Mouse (Mus musculus) neural tube, embryonic 13.5 days (tissue): ENCODE measurements around the gene Dab1. TPM values are rescaled to one million over a fixed set of nuclear protein-coding genes. Genes with fewer than 3 reads are reported as not detected.

Experiments
- ATAC-seq: fragments of 200-750 bp; cut with Nextera tagmentation; 2 replicates; pipeline ENCODE4 v1.8.0; 2017; ENCODE audit warnings: low read depth, mild to moderate bottlenecking, moderate TSS enrichment, moderate library complexity
- H3K27ac ChIP-seq: fragments of 300-500 bp; sonication (generic); replicated peaks from 2 replicates; pipeline ENCODE4 v1.5.1; 2015; ENCODE audit warnings: moderate library complexity, mild to moderate bottlenecking, inconsistent platforms
- H3K27me3 ChIP-seq: fragments of 300-500 bp; sonication (generic); 2 replicates; pipeline ENCODE4 v1.6.1; 2015; ENCODE audit warnings: mild to moderate bottlenecking, inconsistent platforms
- H3K36me3 ChIP-seq: fragments of 300-500 bp; sonication (generic); 2 replicates; pipeline ENCODE4 v1.6.1; 2015; ENCODE audit warnings: mild to moderate bottlenecking, inconsistent platforms
- H3K4me1 ChIP-seq: fragments of 300-500 bp; sonication (generic); replicated peaks from 2 replicates; pipeline ENCODE4 v1.6.1; 2015; ENCODE audit warnings: inconsistent platforms
- H3K4me2 ChIP-seq: fragments of 300-500 bp; sonication (generic); 2 replicates; pipeline ENCODE4 v1.6.1; 2015; ENCODE audit warnings: inconsistent platforms, mild to moderate bottlenecking, moderate library complexity
- H3K4me3 ChIP-seq: fragments of 300-500 bp; sonication (generic); 2 replicates; pipeline ENCODE4 v1.5.1; 2015; ENCODE audit warnings: mild to moderate bottlenecking, inconsistent platforms
- H3K9ac ChIP-seq: fragments of 300-500 bp; sonication (generic); 2 replicates; pipeline ENCODE4 v1.6.1; 2015; ENCODE audit warnings: moderate library complexity, mild to moderate bottlenecking, inconsistent platforms
- H3K9me3 ChIP-seq: fragments of 300-500 bp; sonication (generic); 2 replicates; pipeline ENCODE4 v1.6.1; 2016; ENCODE audit warnings: inconsistent platforms
- WGBS: fragments of 180-500 bp; shearing (Covaris S2); methylation state at CpG from one replicate; pipeline ENCODE4 v1.1.7; 2015; 5-methylcytosine and 5-hydroxymethylcytosine counted together
- polyA plus RNA-seq: library from polyadenylated mRNA; unstranded; fragments of >200 nt; fragmentation: Nextera tagmentation; extraction: Ambion mirVana; gene quantifications from 2 replicates; pipeline ENCODE4 v1.2.1, GENCODE M21; 2015

Dab1 gene
- polyA plus RNA-seq, 1 experiment from 2014 or later, result 46.6 TPM

- Histone ChIP-seq H3K4me1 (peaks cover 7% of the 10 kb centered on the region; the same call in 1 of the 2 replicates), H3K36me3 (no peaks in the 10 kb centered on the region), H3K9me3 (no peaks in the 10 kb centered on the region), H3K4me3 (no peak overlapping the region), H3K9ac (no peak overlapping the region), H3K27ac (no peak overlapping the region), H3K27me3 (no peaks in the 10 kb centered on the region), H3K4me2 (no peak overlapping the region)
- ATAC-seq, result no peak
- 79% methylated on average over 2 of the region's 2 CpGs for WGBS
Measured at GRCm38 (mm10) chr4:104025117-104025694, 406.0 kb downstream of the Dab1 start.

- ATAC-seq, result no peak
- no peak overlapping the region for H3K4me3 ChIP-seq
- peaks cover 7% of the 10 kb centered on the region; the same call in 1 of the 2 replicates for H3K4me1 ChIP-seq
- no peaks in the 10 kb centered on the region for H3K27me3 ChIP-seq
- no peak overlapping the region for H3K9ac ChIP-seq
- H3K36me3 ChIP-seq, result no peaks in the 10 kb centered on the region
- 25% methylated on average over 2 of the region's 2 CpGs for WGBS
- H3K4me2 ChIP-seq, result no peak overlapping the region
- H3K9me3 ChIP-seq, result no peaks in the 10 kb centered on the region
- H3K27ac ChIP-seq, result no peak overlapping the region
Measured at GRCm38 (mm10) chr4:104026834-104027233, 407.7 kb downstream of the Dab1 start.

GRCm38 (mm10) chr4:104027239-104027638 lies 408.1 kb downstream of the Dab1 start:
- no peak for ATAC-seq
- 86% methylated on average over 1 of the region's 1 CpGs for WGBS
- H3K9ac ChIP-seq, result no peak overlapping the region

GRCm38 (mm10) chr4:104036091-104036490 lies 416.9 kb downstream of the Dab1 start:
- Histone ChIP-seq H3K4me1 (0 out of 2 replicates have a peak, but pooled peaks cover 5% of the 10 kb centered on the region), H3K9me3 (no peaks in the 10 kb centered on the region), H3K27me3 (no peaks in the 10 kb centered on the region), H3K27ac (no peak overlapping the region), H3K36me3 (no peaks in the 10 kb centered on the region), H3K4me2 (no peak overlapping the region), H3K9ac (no peak overlapping the region), H3K4me3 (no peak overlapping the region)
- no peak for ATAC-seq

More at GRCm38 (mm10) chr4:104027239-104027638, 408.1 kb downstream of the Dab1 start:
- Histone ChIP-seq H3K9me3 (no peaks in the 10 kb centered on the region), H3K4me1 (peaks cover 7% of the 10 kb centered on the region; the same call in 1 of the 2 replicates), H3K27ac (no peak overlapping the region), H3K4me2 (no peak overlapping the region), H3K36me3 (no peaks in the 10 kb centered on the region), H3K27me3 (no peaks in the 10 kb centered on the region), H3K4me3 (no peak overlapping the region)

- ATAC-seq, result no peak
- no peak overlapping the region for H3K4me3 ChIP-seq
- no peak overlapping the region for H3K4me2 ChIP-seq
- 50% methylated on average over 4 of the region's 4 CpGs for WGBS
- no peaks in the 10 kb centered on the region for H3K36me3 ChIP-seq
- peaks cover 19% of the 10 kb centered on the region; the same call in 1 of the 2 replicates for H3K4me1 ChIP-seq
- H3K27me3 ChIP-seq, result no peaks in the 10 kb centered on the region
- no peak overlapping the region for H3K27ac ChIP-seq
- H3K9me3 ChIP-seq, result no peaks in the 10 kb centered on the region
- H3K9ac ChIP-seq, result no peak overlapping the region
Measured at GRCm38 (mm10) chr4:104039588-104039987, 420.4 kb downstream of the Dab1 start.

GRCm38 (mm10) chr4:104043441-104043840 lies 424.3 kb downstream of the Dab1 start:
- no peak overlapping the region for H3K27ac ChIP-seq
- no peaks in the 10 kb centered on the region for H3K9me3 ChIP-seq
- peaks cover 20% of the 10 kb centered on the region; the same call in 1 of the 2 replicates for H3K4me1 ChIP-seq
- ATAC-seq, result no peak
- no peaks in the 10 kb centered on the region for H3K36me3 ChIP-seq
- H3K4me3 ChIP-seq, result no peak overlapping the region
- no peak overlapping the region for H3K9ac ChIP-seq
- no peak overlapping the region for H3K4me2 ChIP-seq
- WGBS, result 85% methylated on average over 2 of the region's 2 CpGs
- no peaks in the 10 kb centered on the region for H3K27me3 ChIP-seq

GRCm38 (mm10) chr4:104044634-104045033 lies 425.5 kb downstream of the Dab1 start:
- H3K4me1 ChIP-seq, result peaks cover 16% of the 10 kb centered on the region; the same call in 1 of the 2 replicates
- H3K27me3 ChIP-seq, result no peaks in the 10 kb centered on the region
- no peak overlapping the region for H3K4me3 ChIP-seq
- H3K36me3 ChIP-seq, result no peaks in the 10 kb centered on the region
- WGBS, result 46% methylated on average over 3 of the region's 3 CpGs
- no peak overlapping the region for H3K27ac ChIP-seq
- H3K9ac ChIP-seq, result no peak overlapping the region
- H3K9me3 ChIP-seq, result no peaks in the 10 kb centered on the region
- no peak for ATAC-seq
- H3K4me2 ChIP-seq, result no peak overlapping the region

- WGBS, result 73% methylated on average over 7 of the region's 7 CpGs
Measured at GRCm38 (mm10) chr4:104047966-104048804, 429.0 kb downstream of the Dab1 start.

GRCm38 (mm10) chr4:104057116-104057515 lies 438.0 kb downstream of the Dab1 start:
- Histone ChIP-seq H3K27ac (no peak overlapping the region), H3K9ac (no peak overlapping the region), H3K27me3 (no peaks in the 10 kb centered on the region), H3K4me1 (no peaks in the 10 kb centered on the region; the same call in 1 of the 2 replicates), H3K9me3 (no peaks in the 10 kb centered on the region), H3K4me3 (no peak overlapping the region), H3K36me3 (no peaks in the 10 kb centered on the region), H3K4me2 (no peak overlapping the region)
- ATAC-seq, result no peak

More at GRCm38 (mm10) chr4:104047966-104048804, 429.0 kb downstream of the Dab1 start:
- Histone ChIP-seq H3K9me3 (no peaks in the 10 kb centered on the region), H3K27ac (no peak overlapping the region), H3K9ac (no peak overlapping the region), H3K36me3 (no peaks in the 10 kb centered on the region), H3K4me1 (peaks cover 13% of the 10 kb centered on the region; the same call in 1 of the 2 replicates), H3K27me3 (no peaks in the 10 kb centered on the region), H3K4me2 (no peak overlapping the region), H3K4me3 (no peak overlapping the region)
- no peak for ATAC-seq

GRCm38 (mm10) chr4:104059569-104059968 lies 440.4 kb downstream of the Dab1 start:
- H3K4me3 ChIP-seq, result no peak overlapping the region
- no peaks in the 10 kb centered on the region for H3K36me3 ChIP-seq
- peaks cover 3% of the 10 kb centered on the region; the same call in 1 of the 2 replicates for H3K4me1 ChIP-seq
- no peak; the same call in 1 of the 2 replicates for ATAC-seq
- H3K27ac ChIP-seq, result no peak overlapping the region
- no peaks in the 10 kb centered on the region for H3K27me3 ChIP-seq
- H3K9ac ChIP-seq, result no peak overlapping the region
- WGBS, result 52% methylated on average over 4 of the region's 4 CpGs
- no peak overlapping the region for H3K4me2 ChIP-seq
- no peaks in the 10 kb centered on the region for H3K9me3 ChIP-seq

- Histone ChIP-seq H3K27me3 (no peaks in the 10 kb centered on the region), H3K9ac (no peak overlapping the region), H3K4me1 (peaks cover 8% of the 10 kb centered on the region; the same call in 1 of the 2 replicates), H3K36me3 (no peaks in the 10 kb centered on the region), H3K27ac (no peak overlapping the region), H3K4me2 (no peak overlapping the region), H3K4me3 (no peak overlapping the region), H3K9me3 (no peaks in the 10 kb centered on the region)
- 88% methylated on average over 4 of the region's 4 CpGs for WGBS
- no peak for ATAC-seq
Measured at GRCm38 (mm10) chr4:104062356-104062755, 443.2 kb downstream of the Dab1 start.

GRCm38 (mm10) chr4:104066901-104067300 lies 447.7 kb downstream of the Dab1 start:
- Histone ChIP-seq H3K4me2 (no peak overlapping the region), H3K27ac (no peak overlapping the region), H3K4me1 (0 out of 2 replicates have a peak, but pooled peaks cover 8% of the 10 kb centered on the region), H3K36me3 (no peaks in the 10 kb centered on the region), H3K9me3 (no peaks in the 10 kb centered on the region), H3K9ac (no peak overlapping the region), H3K4me3 (no peak overlapping the region), H3K27me3 (no peaks in the 10 kb centered on the region)
- ATAC-seq, result no peak
- 77% methylated on average over 5 of the region's 5 CpGs for WGBS
